Mouse (Mus musculus) cortical plate, adult 2 months (tissue): Measurements from ENCODE around the gene Cbfa2t3.

Experiments
- CTCF ChIP-seq: fragments of 200-500 bp; IDR thresholded peaks from 2 replicates; pipeline ENCODE4 v1.5.1; 2011; ENCODE audit warnings: mild to moderate bottlenecking, control low read depth, low read length; ENCODE audit not compliant: insufficient read depth; ENCODE audit errors: extremely low read depth
- POLR2A ChIP-seq: fragments of 200-500 bp; IDR thresholded peaks from 2 replicates; pipeline ENCODE4 v1.6.1; 2011; ENCODE audit warnings: mild to moderate bottlenecking, low read length, control low read depth; ENCODE audit not compliant: insufficient read depth; ENCODE audit errors: extremely low read depth

DNA sequence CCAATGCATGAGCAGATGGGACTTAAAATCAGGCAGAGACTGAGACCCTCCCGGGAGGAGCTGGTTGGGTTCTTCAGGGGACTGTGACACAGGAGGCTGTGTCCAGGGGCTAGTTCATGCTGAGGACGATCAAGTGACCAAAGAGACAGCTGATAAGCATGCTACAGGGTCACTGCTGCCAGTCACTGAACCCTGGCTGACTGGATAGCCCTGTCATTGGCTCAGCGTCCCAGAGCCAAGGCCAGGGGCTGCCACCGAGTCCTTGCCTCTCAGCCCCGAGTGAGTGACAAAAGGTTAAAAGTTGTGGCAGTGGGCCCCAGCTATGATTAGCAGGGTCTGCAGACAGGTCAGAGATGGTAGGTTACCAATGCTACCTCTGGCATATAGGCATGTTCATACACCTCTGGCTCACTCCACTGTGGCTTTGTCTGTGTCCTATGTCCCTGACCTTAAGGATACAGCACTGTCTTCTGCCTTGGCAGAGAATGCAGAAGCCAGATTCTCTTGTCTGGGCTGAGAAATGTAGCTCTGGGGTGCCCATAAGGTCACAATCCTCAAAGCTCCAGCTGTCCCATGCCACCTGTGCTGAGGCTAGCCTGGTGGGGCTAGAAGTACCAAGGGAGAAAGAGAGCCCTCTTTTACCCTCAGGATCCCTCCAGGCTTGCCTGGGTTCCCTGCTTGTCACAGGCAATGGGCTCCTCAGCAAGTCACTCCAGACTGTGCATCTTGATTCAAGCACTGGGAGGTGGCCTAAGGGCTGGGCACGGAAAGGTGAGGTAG is 54.5 kb downstream of the Cbfa2t3 start:
- TF ChIP-seq CTCF = no peak
- TF ChIP-seq POLR2A = no peak
